Mouse (Mus musculus) spleen, postnatal 4 days (tissue): ENCODE data around the gene Sept3.

Source experiments
- DNase-seq, 2 experiments: peaks; one replicate each; pipeline ENCODE4 v3.0.0; 2022; ENCODE audit warnings: low spot score in 2 of 2

Gene Sept3

GRCm38 (mm10) chr15:82339634-82340254, 65.1 kb downstream of the Sept3 start:
- DNase-seq = peak in 1 of 2 experiments; percentile 67

GRCm38 (mm10) chr15:82340414-82341035, 65.8 kb downstream of the Sept3 start:
- peak; percentile 55 to 77 for DNase-seq

DNA sequence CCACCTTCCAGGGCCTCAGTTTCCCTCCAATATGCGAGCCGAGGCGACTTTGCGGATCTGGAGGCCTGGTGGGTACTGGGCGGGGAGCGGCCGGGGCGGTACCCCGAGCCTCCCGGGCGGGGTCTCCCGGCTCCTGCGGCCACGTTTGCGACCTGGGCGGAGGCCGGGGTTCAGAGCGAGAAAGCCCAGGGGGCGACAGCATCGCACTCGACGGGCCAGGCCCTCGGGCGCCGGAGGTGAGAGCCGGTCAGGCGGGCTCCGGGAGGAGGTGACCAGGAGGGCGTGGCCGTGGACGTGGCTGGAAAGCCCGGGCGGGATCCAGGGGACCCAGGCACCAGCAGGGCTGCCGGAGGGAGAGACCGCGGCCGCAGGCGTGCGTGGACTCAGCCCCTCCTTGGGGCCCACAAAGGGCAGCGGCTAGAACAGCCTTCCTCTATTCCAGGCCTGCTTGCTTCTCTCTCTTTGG, 66.4 kb downstream of the Sept3 start:
- peak; percentile 83 to 91 for DNase-seq

GRCm38 (mm10) chr15:82341675-82342542, 67.2 kb downstream of the Sept3 start:
- peak; percentile 79 to 82 for DNase-seq

DNA sequence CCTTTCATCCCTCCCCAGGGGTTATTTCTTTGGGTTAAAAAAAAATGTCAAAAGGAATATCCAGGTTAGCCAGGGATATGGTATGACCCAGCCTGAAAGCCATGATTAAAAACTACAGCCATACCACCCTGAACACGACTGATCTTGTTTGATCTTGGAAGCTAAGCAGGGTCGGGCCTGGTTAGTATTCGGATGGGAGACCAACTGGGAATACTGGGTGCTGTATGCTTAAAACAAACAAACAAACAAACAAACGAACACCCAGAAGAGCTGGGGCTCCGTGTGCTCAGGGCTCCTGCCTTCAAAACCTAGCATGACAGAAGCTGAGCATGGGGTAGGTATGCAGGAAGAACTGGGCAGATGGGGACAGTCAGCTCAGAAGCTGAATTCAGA, 67.8 kb downstream of the Sept3 start:
- DNase-seq = peak in 1 of 2 experiments; percentile 74

DNA sequence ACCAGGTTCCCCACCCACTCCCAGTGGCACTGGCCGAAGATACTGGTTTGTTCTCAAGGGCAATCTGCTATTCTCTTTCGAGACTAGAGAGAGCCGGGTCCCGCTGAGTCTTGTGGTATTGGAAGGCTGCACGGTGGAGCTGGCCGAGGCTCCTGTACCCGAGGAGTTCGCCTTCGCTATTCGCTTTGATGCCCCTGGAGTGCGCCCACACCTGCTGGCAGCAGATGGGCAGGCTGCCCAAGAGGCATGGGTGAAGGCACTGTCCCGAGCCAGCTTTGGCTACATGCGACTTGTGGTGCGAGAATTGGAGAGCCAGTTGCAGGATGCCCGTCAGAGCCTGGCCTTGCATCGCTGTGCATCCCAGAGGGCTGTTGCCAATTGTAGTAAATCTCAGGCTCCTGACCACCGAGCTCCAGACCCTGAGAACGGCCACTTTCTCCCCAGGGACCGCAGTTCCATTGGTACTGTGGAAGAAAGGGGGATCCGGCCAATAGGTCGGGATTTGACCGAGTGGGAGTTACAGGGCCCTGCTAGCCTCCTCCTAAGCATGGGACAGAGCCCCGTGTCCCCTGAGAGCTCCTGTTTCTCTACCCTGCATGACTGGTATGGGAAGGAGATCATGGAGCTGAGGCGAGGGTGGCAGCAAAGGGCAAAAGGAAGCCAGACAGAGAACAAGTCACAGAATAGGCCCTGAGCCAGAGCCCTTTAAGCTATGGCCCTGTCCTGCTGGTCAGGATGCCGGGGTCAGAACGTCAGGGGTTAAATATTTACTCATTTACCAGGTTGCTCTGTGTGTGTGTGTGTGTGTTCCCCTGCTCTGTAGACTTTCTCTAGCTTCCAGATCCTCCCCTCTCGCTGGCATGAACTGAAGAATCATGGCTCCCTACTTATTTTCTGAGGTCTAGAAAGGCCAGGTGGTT, 68.9 kb downstream of the Sept3 start:
- peak in 1 of 2 experiments; percentile 72 for DNase-seq
